Mouse (Mus musculus) heart, embryonic 11.5 days (tissue): ENCODE measurements around the gene Nt5c2. TPM values are rescaled to one million over a fixed set of nuclear protein-coding genes. Genes with fewer than 3 reads are reported as not detected.

Source experiments
- ATAC-seq: fragments of 200-750 bp; cut with Nextera tagmentation; replicated peaks from 2 replicates; pipeline ENCODE4 v1.8.0; 2017; ENCODE audit warnings: moderate library complexity; ENCODE audit not compliant: insufficient number of reproducible peaks, low FRiP score, low TSS enrichment
- H3K27ac ChIP-seq: fragments of 300-500 bp; sonication (generic); 2 replicates; pipeline ENCODE4 v1.5.1; 2014; ENCODE audit warnings: mild to moderate bottlenecking, low read depth, low read length
- H3K27me3 ChIP-seq: fragments of 300-500 bp; sonication (generic); 2 replicates; pipeline ENCODE4 v1.6.1; 2014; ENCODE audit warnings: mild to moderate bottlenecking, low read length, mixed read lengths; ENCODE audit not compliant: control insufficient read depth, insufficient read depth
- H3K36me3 ChIP-seq: fragments of 300-500 bp; sonication (generic); 2 replicates; pipeline ENCODE4 v1.6.1; 2014; ENCODE audit warnings: mild to moderate bottlenecking, low read length, moderate library complexity, mixed read lengths; ENCODE audit not compliant: control insufficient read depth, insufficient read depth
- H3K4me1 ChIP-seq: fragments of 300-500 bp; sonication (generic); 2 replicates; pipeline ENCODE4 v1.6.1; 2014; ENCODE audit warnings: low read length; ENCODE audit not compliant: control insufficient read depth, insufficient read depth
- H3K4me2 ChIP-seq: fragments of 300-500 bp; sonication (generic); 2 replicates; pipeline ENCODE4 v1.6.1; 2014; ENCODE audit warnings: mild to moderate bottlenecking, moderate library complexity
- H3K4me3 ChIP-seq: fragments of 300-500 bp; sonication (generic); 2 replicates; pipeline ENCODE4 v1.5.1; 2014; ENCODE audit warnings: low read depth, low read length
- H3K9ac ChIP-seq: fragments of 300-500 bp; sonication (generic); 2 replicates; pipeline ENCODE4 v1.6.1; 2014; ENCODE audit warnings: mild to moderate bottlenecking, low read depth, low read length, moderate library complexity
- H3K9me3 ChIP-seq: fragments of 300-500 bp; sonication (generic); replicated peaks from 2 replicates; pipeline ENCODE4 v1.6.1; 2016; ENCODE audit warnings: low read length; ENCODE audit not compliant: control insufficient read depth
- WGBS: fragments of 180-500 bp; shearing (Covaris S2); extraction: QIAGEN DNeasy Blood & Tissue Kit; methylation state at CpG from one replicate; pipeline ENCODE4 v1.1.7; 2014; ENCODE audit not compliant: insufficient replicate concordance; 5-methylcytosine and 5-hydroxymethylcytosine counted together
- polyA plus RNA-seq: library from polyadenylated mRNA; unstranded; fragments of >200 nt; fragmentation: Nextera tagmentation; extraction: Ambion mirVana; gene quantifications from 2 replicates; pipeline ENCODE4 v1.2.1, GENCODE M21; 2014

Gene Nt5c2
- polyA plus RNA-seq, result 80.7 and 82.3 TPM in 2 replicates

DNA sequence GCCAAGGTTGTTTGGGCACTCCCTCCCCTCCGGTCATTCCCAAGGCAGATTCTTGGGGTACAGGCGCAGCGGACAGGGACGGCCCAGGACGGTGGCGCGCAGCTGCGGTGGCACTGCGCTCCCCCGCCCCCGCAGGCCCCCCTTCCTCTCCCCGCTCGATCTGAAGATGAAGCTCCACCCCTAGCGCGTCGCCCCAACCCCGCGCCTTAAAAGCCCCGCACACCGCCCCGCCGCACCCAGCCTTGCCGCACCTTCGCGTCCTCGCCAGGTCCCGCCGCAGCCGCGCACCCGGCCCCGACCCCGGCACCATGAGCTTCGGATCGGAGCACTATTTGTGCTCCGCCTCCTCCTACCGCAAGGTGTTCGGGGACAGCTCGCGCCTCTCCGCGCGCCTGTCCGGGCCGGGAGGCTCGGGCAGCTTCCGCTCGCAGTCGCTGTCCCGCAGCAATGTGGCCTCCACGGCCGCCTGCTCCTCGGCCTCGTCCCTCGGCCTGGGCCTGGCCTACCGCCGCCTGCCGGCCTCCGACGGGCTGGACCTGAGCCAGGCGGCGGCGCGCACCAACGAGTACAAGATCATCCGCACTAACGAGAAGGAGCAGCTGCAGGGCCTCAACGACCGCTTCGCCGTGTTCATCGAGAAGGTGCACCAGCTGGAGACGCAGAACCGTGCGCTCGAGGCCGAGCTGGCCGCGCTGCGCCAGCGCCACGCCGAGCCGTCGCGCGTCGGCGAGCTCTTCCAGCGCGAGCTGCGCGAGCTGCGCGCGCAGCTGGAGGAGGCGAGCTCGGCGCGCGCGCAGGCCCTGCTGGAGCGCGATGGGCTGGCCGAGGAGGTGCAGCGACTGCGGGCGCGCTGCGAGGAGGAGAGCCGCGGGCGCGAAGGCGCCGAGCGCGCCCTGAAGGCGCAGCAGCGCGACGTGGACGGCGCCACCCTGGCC is at the start of gene Nt5c2, which contains the start of gene Ina:
Gene Nt5c2, minus strand, starts transcription at position 707 of the 935 bp plus-strand sequence.
Gene Ina, plus strand, starts transcription at position 252 of the 935 bp plus-strand sequence.
- Histone ChIP-seq H3K4me3 (peak within 1 kb of the TSS; percentile 37), H3K4me1 (peaks cover 10% of the 10 kb centered on the region; the same call in 1 of the 2 replicates), H3K36me3 (no peaks in the 10 kb centered on the region), H3K9me3 (no peaks in the 10 kb centered on the region), H3K27me3 (peaks cover 54% of the 10 kb centered on the region), H3K9ac (no peak within 1 kb of the TSS), H3K27ac (no peak within 1 kb of the TSS), H3K4me2 (peak within 1 kb of the TSS; percentile 80)
- WGBS, result under 1% methylated on average over 114 of the region's 124 CpGs
- ATAC-seq, result peak; percentile 71

DNA sequence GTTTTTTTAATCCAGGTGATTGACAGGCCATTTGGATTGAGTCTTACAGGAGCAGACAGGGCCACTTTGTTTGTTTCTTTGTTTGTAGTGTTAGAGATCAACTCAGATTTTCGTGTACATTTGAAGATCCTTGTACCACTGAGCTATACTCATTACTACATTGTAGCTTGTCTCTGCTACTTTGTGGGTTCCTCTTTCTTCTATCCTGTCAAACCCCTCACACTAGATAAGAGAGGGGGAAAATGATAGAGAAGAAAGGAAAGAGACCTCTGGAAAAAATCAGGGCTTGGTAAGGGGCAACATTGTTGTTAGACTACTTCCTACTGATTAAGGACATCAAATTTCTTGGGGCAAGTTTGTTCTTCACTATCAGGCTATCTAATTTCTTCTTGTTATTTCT is 42.7 kb upstream of the Nt5c2 start:
- Histone ChIP-seq H3K27ac (no peak overlapping the region), H3K9me3 (no peaks in the 10 kb centered on the region), H3K36me3 (no peaks in the 10 kb centered on the region), H3K9ac (no peak overlapping the region), H3K4me3 (no peak overlapping the region), H3K4me2 (no peak overlapping the region), H3K4me1 (no peaks in the 10 kb centered on the region), H3K27me3 (no peaks in the 10 kb centered on the region)
- whole genome bisulfite sequencing, result 43% methylated on average over 1 of the region's 1 CpGs
- no peak for ATAC-seq

DNA sequence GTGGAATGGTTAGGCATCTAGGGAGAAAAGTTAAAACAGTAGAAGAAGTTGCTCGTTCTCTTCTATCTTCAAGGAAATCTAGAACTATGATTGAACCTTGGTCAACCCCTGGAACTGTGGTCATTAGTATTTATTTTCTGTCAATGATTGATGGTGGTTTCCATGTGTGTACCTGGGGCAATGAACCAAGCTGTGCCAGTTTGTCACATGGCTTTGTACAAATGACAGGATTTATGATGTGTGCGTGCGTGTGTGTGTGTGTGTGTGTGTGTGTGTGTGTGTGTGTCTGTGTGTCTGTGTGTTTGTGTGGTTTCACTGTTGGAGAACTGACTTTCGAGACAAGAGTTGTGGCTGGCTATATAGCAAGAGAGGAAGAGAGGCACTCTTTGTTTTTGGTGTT is 38.5 kb upstream of the Nt5c2 start:
- Histone ChIP-seq H3K9me3 (no peaks in the 10 kb centered on the region), H3K36me3 (no peaks in the 10 kb centered on the region), H3K4me2 (no peak overlapping the region), H3K9ac (no peak overlapping the region), H3K4me3 (no peak overlapping the region), H3K27ac (no peak overlapping the region), H3K4me1 (peaks cover 3% of the 10 kb centered on the region; the same call in 1 of the 2 replicates), H3K27me3 (no peaks in the 10 kb centered on the region)
- 87% methylated on average over 4 of the region's 4 CpGs for WGBS
- no peak for ATAC-seq

DNA sequence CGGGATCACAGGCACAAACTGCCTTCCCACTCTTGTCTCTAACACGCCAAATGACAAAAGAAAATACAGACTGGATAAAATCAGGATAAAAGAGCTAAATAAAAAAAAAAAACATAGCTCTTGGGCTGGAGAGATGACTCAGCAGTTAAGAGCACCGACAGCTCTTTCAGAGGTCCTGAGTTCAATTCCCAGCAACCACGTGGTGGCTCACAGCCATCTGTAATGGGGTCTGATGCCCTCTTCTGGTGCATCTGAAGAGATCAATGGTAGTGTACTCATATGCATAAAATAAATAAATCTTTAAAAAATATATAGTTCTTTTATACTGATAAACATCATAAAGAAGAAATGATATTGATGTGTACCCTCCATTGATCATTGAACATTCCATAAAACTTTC is 38.0 kb upstream of the Nt5c2 start:
- H3K4me3 ChIP-seq, result no peak overlapping the region
- no peak for ATAC-seq
- no peaks in the 10 kb centered on the region for H3K9me3 ChIP-seq
- H3K4me1 ChIP-seq, result peaks cover 3% of the 10 kb centered on the region; the same call in 1 of the 2 replicates
- no peaks in the 10 kb centered on the region for H3K27me3 ChIP-seq
- no peak overlapping the region for H3K27ac ChIP-seq
- H3K4me2 ChIP-seq, result no peak overlapping the region
- H3K36me3 ChIP-seq, result no peaks in the 10 kb centered on the region
- 81% methylated on average over 4 of the region's 4 CpGs for WGBS
- no peak overlapping the region for H3K9ac ChIP-seq

DNA sequence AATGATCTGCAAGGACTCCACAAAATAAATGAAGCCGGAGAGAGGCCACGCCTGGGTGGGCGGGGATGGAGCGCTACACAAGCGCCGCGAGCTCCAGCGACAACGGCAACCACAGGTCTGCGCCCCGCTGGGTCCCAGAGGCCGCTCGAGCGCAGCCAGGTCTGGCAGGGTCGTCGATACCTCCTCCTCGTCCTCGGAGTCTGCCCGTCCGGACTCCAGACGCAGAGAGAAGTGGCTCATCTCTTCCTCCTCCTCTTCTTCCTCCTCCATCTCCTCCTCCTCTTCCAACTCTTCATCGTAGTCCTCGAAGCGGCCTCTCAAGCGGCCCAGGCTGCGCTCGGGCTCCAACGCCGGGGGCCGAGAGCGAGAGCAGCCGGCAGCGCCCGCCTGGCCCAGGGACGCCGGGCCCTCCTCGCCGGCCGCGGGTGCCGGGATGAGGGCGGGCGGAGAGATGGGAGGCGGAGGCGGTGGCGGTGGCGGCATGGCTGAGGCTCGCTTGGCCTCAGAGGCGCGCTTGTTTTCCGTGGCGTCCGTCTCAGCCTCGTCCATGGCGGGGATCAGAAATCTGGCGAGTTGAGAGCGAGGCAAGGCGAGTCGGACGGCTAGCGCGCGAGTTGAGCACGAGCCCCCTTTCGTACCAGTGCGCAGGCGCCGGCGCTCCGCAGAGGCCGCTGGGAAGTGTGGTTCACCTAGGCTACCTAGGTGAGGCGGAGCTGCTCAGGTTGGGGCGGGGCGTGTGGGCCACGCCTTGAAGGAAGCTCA is 35.5 kb upstream of the Nt5c2 start, which contains the start of gene Pcgf6:
Gene Pcgf6, minus strand, starts transcription at position 636 of the 762 bp plus-strand sequence.
- Histone ChIP-seq H3K4me3 (peak within 1 kb of the TSS; percentile 59), H3K36me3 (peaks cover 6% of the 10 kb centered on the region; the same call in 1 of the 2 replicates), H3K27me3 (no peaks in the 10 kb centered on the region), H3K4me1 (peaks cover 3% of the 10 kb centered on the region; the same call in 1 of the 2 replicates), H3K4me2 (peak within 1 kb of the TSS; percentile 68), H3K9ac (peak within 1 kb of the TSS; percentile 70), H3K27ac (peak within 1 kb of the TSS; percentile 77), H3K9me3 (no peaks in the 10 kb centered on the region)
- ATAC-seq, result peak; percentile 76
- WGBS, result under 1% methylated on average over 75 of the region's 75 CpGs

DNA sequence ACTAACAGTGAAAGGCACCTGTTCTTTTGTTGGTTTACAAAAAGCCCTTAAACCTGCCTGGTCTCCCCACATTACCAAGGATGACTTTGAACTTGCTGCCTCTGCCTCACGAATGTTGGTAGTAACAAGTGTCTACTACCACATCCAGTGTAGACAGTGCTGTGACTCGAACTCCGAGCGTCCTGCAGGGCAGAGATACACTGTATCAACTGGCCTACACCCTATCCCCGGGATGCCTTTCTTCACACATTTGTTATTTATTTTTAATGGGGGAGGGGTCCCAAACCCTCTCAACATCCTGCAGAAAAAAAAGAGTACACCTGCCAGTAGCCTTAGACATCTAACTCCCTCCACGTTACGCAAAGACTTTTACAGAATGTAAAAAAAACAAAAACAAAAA is 34.9 kb upstream of the Nt5c2 start:
- WGBS, result 6% methylated on average over 7 of the region's 7 CpGs
- Histone ChIP-seq H3K36me3 (peaks cover 6% of the 10 kb centered on the region; the same call in 1 of the 2 replicates), H3K4me3 (peak overlapping the region; percentile 59), H3K4me1 (peaks cover 3% of the 10 kb centered on the region; the same call in 1 of the 2 replicates), H3K4me2 (peak overlapping the region; percentile 68), H3K27ac (no peak overlapping the region), H3K27me3 (no peaks in the 10 kb centered on the region), H3K9ac (no peak overlapping the region; the same call in 1 of the 2 replicates), H3K9me3 (no peaks in the 10 kb centered on the region)
- ATAC-seq, result no peak

DNA sequence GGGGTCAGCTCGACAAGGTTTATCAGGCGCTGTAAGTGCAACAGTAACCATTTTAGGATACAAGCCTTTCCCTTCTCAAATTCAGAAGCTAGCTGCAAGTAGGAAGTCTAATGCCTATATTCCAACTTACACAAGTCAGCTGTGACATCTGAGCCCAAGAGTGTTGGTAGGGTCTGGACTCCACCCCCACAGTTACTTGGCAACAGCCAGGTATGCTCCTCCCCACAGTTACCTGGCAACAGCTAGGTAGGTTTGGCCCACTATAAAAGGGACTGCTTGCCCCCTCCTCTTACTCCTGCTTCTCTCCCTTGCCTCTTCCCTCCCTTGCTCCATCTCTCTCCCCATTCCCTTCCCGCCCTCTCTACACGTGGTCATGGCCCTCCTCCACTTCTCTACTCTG is 34.1 kb upstream of the Nt5c2 start:
- no peak overlapping the region for H3K27ac ChIP-seq
- H3K4me1 ChIP-seq, result peaks cover 3% of the 10 kb centered on the region; the same call in 1 of the 2 replicates
- 65% methylated on average over 4 of the region's 4 CpGs for WGBS
- no peak for ATAC-seq
- no peak overlapping the region for H3K9ac ChIP-seq
- H3K27me3 ChIP-seq, result no peaks in the 10 kb centered on the region
- no peaks in the 10 kb centered on the region for H3K9me3 ChIP-seq
- no peak overlapping the region for H3K4me2 ChIP-seq
- H3K4me3 ChIP-seq, result no peak overlapping the region
- peaks cover 6% of the 10 kb centered on the region; the same call in 1 of the 2 replicates for H3K36me3 ChIP-seq

DNA sequence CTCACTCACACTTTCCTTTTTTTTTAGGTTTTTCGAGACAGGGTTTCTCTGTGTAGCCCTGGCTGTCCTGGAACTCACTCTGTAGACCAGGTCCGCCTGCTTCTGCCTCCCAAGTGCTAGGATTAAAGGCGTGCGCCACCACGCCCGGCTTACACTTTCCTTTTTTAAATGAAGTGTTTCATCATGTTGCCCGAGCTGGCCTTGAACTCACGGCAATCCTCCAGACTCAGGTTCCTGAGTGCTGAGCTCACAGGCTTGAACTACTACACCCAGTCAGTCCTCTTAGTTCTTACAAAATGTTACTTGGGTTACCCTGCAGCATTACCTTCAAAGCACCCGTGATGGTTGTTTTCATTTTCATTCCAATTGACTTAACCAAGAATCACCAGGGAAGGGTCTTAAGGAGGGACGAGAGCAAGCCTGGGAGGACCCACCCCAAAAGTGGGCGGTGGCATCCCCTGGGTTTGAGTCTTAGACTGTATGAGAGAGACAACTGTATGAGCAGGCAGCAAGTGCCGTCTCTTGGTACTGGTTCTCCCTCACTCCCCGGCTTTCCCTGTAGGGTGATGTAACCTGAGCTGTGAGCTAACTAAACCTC is 32.4 kb upstream of the Nt5c2 start:
- Histone ChIP-seq H3K4me2 (no peak overlapping the region), H3K4me3 (no peak overlapping the region), H3K36me3 (peaks cover 6% of the 10 kb centered on the region; the same call in 1 of the 2 replicates), H3K4me1 (peaks cover 3% of the 10 kb centered on the region; the same call in 1 of the 2 replicates), H3K27me3 (no peaks in the 10 kb centered on the region), H3K9me3 (no peaks in the 10 kb centered on the region), H3K27ac (no peak overlapping the region), H3K9ac (no peak overlapping the region)
- no peak for ATAC-seq
- 84% methylated on average over 13 of the region's 13 CpGs for WGBS
